Mouse (Mus musculus): ENCODE data around the gene Slc25a30. TPM values are rescaled to one million over a fixed set of nuclear protein-coding genes. Genes with fewer than 3 reads are reported as not detected.
A peak's percentile ranks its signal among the peaks of the same experiment; 100 is the strongest.

Gene Slc25a30
- polyA plus RNA-seq, 2 experiments, result 2.0 to 3.8 TPM

GRCm38 (mm10) chr14:75753991-75754817 lies 32.6 kb downstream of the Slc25a30 start, which contains the start of gene Cog3:
Gene Cog3, minus strand, starts transcription at chr14:75754517.
- Histone ChIP-seq H3K36me3 (replicated peaks; ENCODE audit: control insufficient read depth, insufficient read depth, low read depth) (no peaks in the 10 kb centered on the region), H3K27ac (peak within 1 kb of the TSS; percentile 68), H3K9me3 (ENCODE audit: control insufficient read depth, low read length) (no peaks in the 10 kb centered on the region), H3K9ac (replicated peaks) (peak within 1 kb of the TSS; percentile 97), H3K4me2 (ENCODE audit: low read depth) (peak within 1 kb of the TSS; percentile 84), H3K4me1 (replicated peaks; ENCODE audit: control insufficient read depth in 2 of 2, insufficient read depth in 2 of 2, low read length in 1 of 2) (peaks cover 29 to 30% of the 10 kb centered on the region in 2 experiments), H3K4me3 (ENCODE audit: insufficient read depth in 1 of 2, low read depth in 2 of 2, low read length in 2 of 2) (peak within 1 kb of the TSS; percentile 77 to 95), H3K27me3 (ENCODE audit: control insufficient read depth, insufficient read depth, low read length) (no peaks in the 10 kb centered on the region)
- DNase-seq (ENCODE audit: low read depth in 3 of 3, low spot score in 3 of 3) (peak; percentile 83 to 86 (median 84)), ATAC-seq (ENCODE audit: insufficient read depth) (peak; percentile 95)
- under 1% methylated on average over 77 of the region's 78 CpGs for WGBS (ENCODE audit: insufficient replicate concordance)
- TF ChIP-seq CTCF (IDR thresholded peaks at IDR 0.05; ENCODE audit: low read depth), result peak; percentile 51
- TF ChIP-seq EP300 (IDR thresholded peaks at IDR 0.05; ENCODE audit: low read depth), result no peak

- 46% methylated on average over 8 of the region's 8 CpGs for WGBS (ENCODE audit: insufficient replicate concordance)
- no peaks in the 10 kb centered on the region for H3K9me3 ChIP-seq (ENCODE audit: control insufficient read depth, low read length)
- no peaks in the 10 kb centered on the region for H3K36me3 ChIP-seq (replicated peaks; ENCODE audit: control insufficient read depth, insufficient read depth, low read depth)
- peak overlapping the region; percentile 68 for H3K27ac ChIP-seq
- no peaks in the 10 kb centered on the region for H3K27me3 ChIP-seq (ENCODE audit: control insufficient read depth, insufficient read depth, low read length)
- DNase-seq (ENCODE audit: low read depth in 3 of 3, low spot score in 3 of 3) (no peak), ATAC-seq (ENCODE audit: insufficient read depth) (no peak)
- peak overlapping the region; percentile 84 for H3K4me2 ChIP-seq (ENCODE audit: low read depth)
- H3K9ac ChIP-seq (replicated peaks), result peak overlapping the region; percentile 97
- TF ChIP-seq EP300 (IDR thresholded peaks at IDR 0.05; ENCODE audit: low read depth) (no peak), CTCF (IDR thresholded peaks at IDR 0.05; ENCODE audit: low read depth) (no peak)
- peak overlapping the region; percentile 77 to 95 for H3K4me3 ChIP-seq (ENCODE audit: insufficient read depth in 1 of 2, low read depth in 2 of 2, low read length in 2 of 2)
- H3K4me1 ChIP-seq (replicated peaks; ENCODE audit: control insufficient read depth in 2 of 2, insufficient read depth in 2 of 2, low read length in 1 of 2), result peaks cover 39 to 40% of the 10 kb centered on the region in 2 experiments
Observed at GRCm38 (mm10) chr14:75753206-75753605, 33.6 kb downstream of the Slc25a30 start.

- Histone ChIP-seq H3K27ac (no peak overlapping the region), H3K9me3 (ENCODE audit: control insufficient read depth, low read length) (no peaks in the 10 kb centered on the region), H3K27me3 (ENCODE audit: control insufficient read depth, insufficient read depth, low read length) (no peaks in the 10 kb centered on the region), H3K36me3 (replicated peaks; ENCODE audit: control insufficient read depth, insufficient read depth, low read depth) (peaks cover 6% of the 10 kb centered on the region), H3K9ac (replicated peaks) (no peak overlapping the region), H3K4me2 (ENCODE audit: low read depth) (peak overlapping the region; percentile 41), H3K4me1 (replicated peaks; ENCODE audit: control insufficient read depth in 2 of 2, insufficient read depth in 2 of 2, low read length in 1 of 2) (peaks cover 41% of the 10 kb centered on the region in 2 experiments), H3K4me3 (ENCODE audit: insufficient read depth in 1 of 2, low read depth in 2 of 2, low read length in 2 of 2) (no peak overlapping the region)
- ATAC-seq (ENCODE audit: insufficient read depth) (no peak), DNase-seq (ENCODE audit: low read depth in 3 of 3, low spot score in 3 of 3) (peak; percentile 44 to 57 (median 56))
- WGBS (ENCODE audit: insufficient replicate concordance), result 26% methylated on average over 4 of the region's 4 CpGs
- TF ChIP-seq CTCF (IDR thresholded peaks at IDR 0.05; ENCODE audit: low read depth) (no peak), EP300 (IDR thresholded peaks at IDR 0.05; ENCODE audit: low read depth) (no peak)
Observed at GRCm38 (mm10) chr14:75751040-75751439, 35.8 kb downstream of the Slc25a30 start.

- DNase-seq (ENCODE audit: low read depth in 3 of 3, low spot score in 3 of 3), result peak; percentile 74 to 89 (median 86)
- H3K4me3 ChIP-seq (ENCODE audit: insufficient read depth in 1 of 2, low read depth in 2 of 2, low read length in 2 of 2), result no peak overlapping the region
- no peaks in the 10 kb centered on the region for H3K27me3 ChIP-seq (ENCODE audit: control insufficient read depth, insufficient read depth, low read length)
- peak overlapping the region; percentile 53 for H3K4me2 ChIP-seq (ENCODE audit: low read depth)
- H3K9ac ChIP-seq (replicated peaks), result peak overlapping the region; percentile 50
- H3K9me3 ChIP-seq (ENCODE audit: control insufficient read depth, low read length), result no peaks in the 10 kb centered on the region
- peaks cover 14% of the 10 kb centered on the region for H3K36me3 ChIP-seq (replicated peaks; ENCODE audit: control insufficient read depth, insufficient read depth, low read depth)
- H3K27ac ChIP-seq, result peak overlapping the region; percentile 67
- TF ChIP-seq EP300 (IDR thresholded peaks at IDR 0.05; ENCODE audit: low read depth), result peak; percentile 81
- no peak for TF ChIP-seq CTCF (IDR thresholded peaks at IDR 0.05; ENCODE audit: low read depth)
- peak; percentile 61 for ATAC-seq (ENCODE audit: insufficient read depth)
- 52% methylated on average over 4 of the region's 4 CpGs for WGBS (ENCODE audit: insufficient replicate concordance)
- H3K4me1 ChIP-seq (replicated peaks; ENCODE audit: control insufficient read depth in 2 of 2, insufficient read depth in 2 of 2, low read length in 1 of 2), result peaks cover 41% of the 10 kb centered on the region in 2 experiments
Observed at GRCm38 (mm10) chr14:75749123-75749522, 37.7 kb downstream of the Slc25a30 start.

GRCm38 (mm10) chr14:75747960-75748359 lies 38.9 kb downstream of the Slc25a30 start:
- Histone ChIP-seq H3K36me3 (replicated peaks; ENCODE audit: control insufficient read depth, insufficient read depth, low read depth) (peaks cover 14% of the 10 kb centered on the region), H3K27ac (no peak overlapping the region), H3K4me1 (replicated peaks; ENCODE audit: control insufficient read depth in 2 of 2, insufficient read depth in 2 of 2, low read length in 1 of 2) (peaks cover 36 to 38% of the 10 kb centered on the region in 2 experiments), H3K4me2 (ENCODE audit: low read depth) (no peak overlapping the region; the same call in 1 of the 2 replicates), H3K4me3 (ENCODE audit: insufficient read depth in 1 of 2, low read depth in 2 of 2, low read length in 2 of 2) (no peak overlapping the region), H3K27me3 (ENCODE audit: control insufficient read depth, insufficient read depth, low read length) (no peaks in the 10 kb centered on the region), H3K9me3 (ENCODE audit: control insufficient read depth, low read length) (no peaks in the 10 kb centered on the region), H3K9ac (replicated peaks) (no peak overlapping the region)
- no peak for TF ChIP-seq EP300 (IDR thresholded peaks at IDR 0.05; ENCODE audit: low read depth)
- TF ChIP-seq CTCF (IDR thresholded peaks at IDR 0.05; ENCODE audit: low read depth), result no peak
- DNase-seq (ENCODE audit: low read depth in 3 of 3, low spot score in 3 of 3), result no peak
- no peak for ATAC-seq (ENCODE audit: insufficient read depth)
- 72% methylated on average over 2 of the region's 2 CpGs for WGBS (ENCODE audit: insufficient replicate concordance)

Data from liver, embryonic 14.5 days (tissue).